Mouse (Mus musculus) embryonic facial prominence, embryonic 11.5 days (tissue): Measurements from ENCODE around the gene Psmb8. TPM values are rescaled to one million over a fixed set of nuclear protein-coding genes. Genes with fewer than 3 reads are reported as not detected.
"Not testable (repeated sequence)": the region's sequence is repeated elsewhere in the genome, so short reads cannot be mapped to it uniquely, and the experiment has no call there.

Experiments used
- ATAC-seq: fragments of 200-750 bp; cut with Nextera tagmentation; replicated peaks from 2 replicates; pipeline ENCODE4 v1.8.0; 2017; ENCODE audit warnings: low read depth; ENCODE audit not compliant: insufficient number of reproducible peaks, low FRiP score, low TSS enrichment
- DNase-seq: peaks from one replicate; pipeline ENCODE4 v3.0.0-alpha.2; 2015; ENCODE audit warnings: low spot score
- H3K27ac ChIP-seq: fragments of 300-500 bp; sonication (generic); replicated peaks from 2 replicates; pipeline ENCODE4 v1.5.1; 2014; ENCODE audit warnings: mild to moderate bottlenecking, low read depth, low read length, control low read depth
- H3K27me3 ChIP-seq: fragments of 300-500 bp; sonication (generic); 2 replicates; pipeline ENCODE4 v1.6.1; 2014; ENCODE audit warnings: mild to moderate bottlenecking, low read length, moderate library complexity, mixed read lengths; ENCODE audit not compliant: control insufficient read depth, insufficient read depth
- H3K36me3 ChIP-seq: fragments of 300-500 bp; sonication (generic); replicated peaks from 2 replicates; pipeline ENCODE4 v1.6.1; 2014; ENCODE audit warnings: low read depth, mild to moderate bottlenecking, low read length, moderate library complexity, mixed read lengths; ENCODE audit not compliant: control insufficient read depth, insufficient read depth
- H3K4me1 ChIP-seq: fragments of 300-500 bp; sonication (generic); 2 replicates; pipeline ENCODE4 v1.6.1; 2014; ENCODE audit warnings: low read length, mixed read lengths; ENCODE audit not compliant: control insufficient read depth, insufficient read depth
- H3K4me2 ChIP-seq: fragments of 300-500 bp; sonication (generic); 2 replicates; pipeline ENCODE4 v1.6.1; 2014; ENCODE audit warnings: low read depth, mild to moderate bottlenecking, control low read depth, low read length, moderate library complexity
- H3K4me3 ChIP-seq: fragments of 300-500 bp; sonication (generic); 2 replicates; pipeline ENCODE4 v1.5.1; 2014; ENCODE audit warnings: low read depth, low read length, control low read depth
- H3K9ac ChIP-seq: fragments of 300-500 bp; sonication (generic); replicated peaks from 2 replicates; pipeline ENCODE4 v1.6.1; 2014; ENCODE audit warnings: mild to moderate bottlenecking, control low read depth, low read length
- H3K9me3 ChIP-seq: fragments of 300-500 bp; sonication (generic); replicated peaks from 2 replicates; pipeline ENCODE4 v1.6.1; 2016; ENCODE audit warnings: mild to moderate bottlenecking, low read length, inconsistent platforms, mixed read lengths; ENCODE audit not compliant: control insufficient read depth
- WGBS: fragments of 180-500 bp; shearing (Covaris S2); extraction: QIAGEN DNeasy Blood & Tissue Kit; methylation state at CpG from one replicate; pipeline ENCODE4 v1.1.7; 2014; 5-methylcytosine and 5-hydroxymethylcytosine counted together
- polyA plus RNA-seq: library from polyadenylated mRNA; unstranded; fragments of >200 nt; fragmentation: Nextera tagmentation; extraction: Ambion mirVana; gene quantifications from 2 replicates; pipeline ENCODE4 v1.2.1, GENCODE M21; 2014

Psmb8 gene
- polyA plus RNA-seq, 1 experiment from 2014 or later, result 2.1 TPM

GRCm38 (mm10) chr17:34230971-34231370 lies 33.5 kb downstream of the Psmb8 start:
- H3K4me2 ChIP-seq, H3K9ac ChIP-seq, H3K9me3 ChIP-seq, H3K4me3 ChIP-seq, H3K27ac ChIP-seq, H3K4me1 ChIP-seq, H3K27me3 ChIP-seq, H3K36me3 ChIP-seq, DNase-seq, ATAC-seq: not testable (repeated sequence)
- 93% methylated on average over 6 of the region's 9 CpGs for WGBS

DNA sequence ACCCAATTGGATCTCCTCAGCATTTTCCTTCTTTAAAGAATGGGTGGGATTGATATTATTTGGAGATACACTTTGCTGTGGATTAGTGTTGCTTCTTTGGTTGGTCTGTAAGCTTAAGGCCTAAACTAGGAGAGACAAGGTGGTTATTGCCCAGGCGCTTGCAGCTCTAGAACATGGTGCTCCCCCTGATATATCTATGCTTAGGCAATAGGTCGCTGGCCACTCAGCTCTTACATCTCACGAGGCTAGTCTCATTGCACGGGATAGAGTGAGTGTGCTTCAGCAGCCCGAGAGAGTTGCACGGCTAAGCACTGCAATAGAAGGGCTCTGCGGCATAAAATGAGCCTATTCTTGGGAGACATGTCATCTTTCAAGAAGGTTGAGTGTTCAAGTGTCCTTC lies 34.5 kb downstream of the Psmb8 start:
- not testable (repeated sequence) for H3K4me1 ChIP-seq, H3K9ac ChIP-seq, H3K27ac ChIP-seq, H3K27me3 ChIP-seq, DNase-seq, H3K4me2 ChIP-seq, H3K9me3 ChIP-seq, H3K4me3 ChIP-seq, ATAC-seq, H3K36me3 ChIP-seq
- WGBS, result 76% methylated on average over 5 of the region's 7 CpGs

DNA sequence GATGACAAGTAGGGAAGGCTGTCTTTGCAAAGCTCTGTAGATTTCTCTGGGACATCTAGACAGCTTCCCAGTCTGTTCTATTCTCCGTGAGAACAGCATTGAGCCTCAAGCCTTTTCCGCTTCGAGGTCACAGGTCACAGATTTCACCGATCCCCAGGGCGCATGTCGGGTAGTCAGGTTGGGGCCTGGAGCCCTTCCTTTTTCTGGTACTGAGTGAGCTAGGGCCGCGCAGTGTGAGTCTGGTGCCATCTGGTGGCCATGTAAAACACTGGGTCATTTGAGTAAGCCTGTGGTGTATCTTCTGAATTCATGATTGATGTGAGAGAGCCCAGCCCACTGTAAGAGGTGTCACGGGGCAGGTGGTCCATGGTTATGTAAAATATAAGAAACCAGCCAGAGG lies 37.4 kb downstream of the Psmb8 start:
- no peaks in the 10 kb centered on the region for H3K9me3 ChIP-seq
- H3K27ac ChIP-seq, result no peak overlapping the region
- H3K4me2 ChIP-seq, result no peak overlapping the region
- no peaks in the 10 kb centered on the region for H3K36me3 ChIP-seq
- 49% methylated on average over 9 of the region's 9 CpGs for WGBS
- DNase-seq (peak; percentile 67), ATAC-seq (0 out of 2 replicates have a peak, but pooled peaks have one; percentile 34)
- H3K27me3 ChIP-seq, result no peaks in the 10 kb centered on the region
- no peaks in the 10 kb centered on the region for H3K4me1 ChIP-seq
- H3K4me3 ChIP-seq, result no peak overlapping the region
- H3K9ac ChIP-seq, result no peak overlapping the region

GRCm38 (mm10) chr17:34236691-34237090 lies 39.2 kb downstream of the Psmb8 start:
- no peak for DNase-seq
- no peak overlapping the region for H3K4me3 ChIP-seq
- H3K9me3 ChIP-seq, result no peaks in the 10 kb centered on the region
- H3K9ac ChIP-seq, result no peak overlapping the region
- H3K36me3 ChIP-seq, result no peaks in the 10 kb centered on the region
- no peaks in the 10 kb centered on the region for H3K4me1 ChIP-seq
- H3K4me2 ChIP-seq, result no peak overlapping the region
- ATAC-seq, result no peak
- 81% methylated on average over 5 of the region's 5 CpGs for WGBS
- no peaks in the 10 kb centered on the region for H3K27me3 ChIP-seq
- no peak overlapping the region for H3K27ac ChIP-seq

DNA sequence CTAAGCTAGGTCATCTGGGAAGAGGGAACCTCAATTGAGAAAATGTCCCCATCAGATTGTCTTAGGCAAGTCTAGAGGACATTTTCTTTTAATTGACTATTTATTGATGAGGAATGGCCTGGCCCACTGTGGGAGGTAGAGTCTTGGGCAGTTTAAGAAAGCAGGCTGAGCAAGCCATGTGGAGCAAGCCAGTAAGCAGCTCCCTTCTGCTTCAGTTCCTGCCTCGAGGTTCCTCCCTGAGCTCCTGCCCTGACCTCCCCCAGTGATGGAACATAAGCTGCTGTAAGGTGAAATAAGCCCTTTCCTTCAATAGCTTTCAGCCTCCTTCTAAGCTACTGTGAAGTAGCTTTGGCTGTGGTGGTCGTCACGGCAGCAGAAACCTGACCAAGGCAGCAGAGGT lies 40.2 kb downstream of the Psmb8 start:
- DNase-seq (no peak), ATAC-seq (no peak)
- H3K4me3 ChIP-seq, result no peak overlapping the region
- H3K36me3 ChIP-seq, result no peaks in the 10 kb centered on the region
- WGBS, result 71% methylated on average over 3 of the region's 3 CpGs
- H3K9me3 ChIP-seq, result no peaks in the 10 kb centered on the region
- H3K4me1 ChIP-seq, result no peaks in the 10 kb centered on the region
- H3K27ac ChIP-seq, result no peak overlapping the region
- H3K4me2 ChIP-seq, result no peak overlapping the region
- H3K27me3 ChIP-seq, result no peaks in the 10 kb centered on the region
- no peak overlapping the region for H3K9ac ChIP-seq

DNA sequence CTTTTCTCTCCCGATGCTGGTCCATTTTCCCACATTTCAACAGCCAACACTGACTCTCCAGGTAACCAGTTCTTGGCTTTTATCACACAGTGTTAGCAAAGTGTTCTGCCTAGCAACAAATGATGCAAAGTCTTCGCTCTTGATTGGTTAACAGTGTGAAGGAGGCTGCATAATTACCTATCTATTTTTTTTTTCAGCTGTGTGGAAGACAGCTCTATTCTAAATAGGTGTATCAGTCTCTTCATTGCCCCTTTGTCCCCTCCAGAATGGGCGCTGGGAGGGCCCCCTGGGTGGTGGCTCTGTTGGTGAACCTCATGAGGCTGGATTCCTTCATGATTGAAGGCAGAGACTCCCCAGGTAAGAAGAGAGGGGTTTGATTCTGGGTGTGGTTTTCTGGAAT lies 41.2 kb downstream of the Psmb8 start, which contains the start of gene H2-Ob:
Gene H2-Ob, plus strand, starts transcription at position 198 of the 400 bp plus-strand sequence.
- no peaks in the 10 kb centered on the region for H3K9me3 ChIP-seq
- H3K27ac ChIP-seq, result no peak within 1 kb of the TSS
- 59% methylated on average over 3 of the region's 3 CpGs for WGBS
- H3K27me3 ChIP-seq, result no peaks in the 10 kb centered on the region
- DNase-seq (no peak), ATAC-seq (no peak)
- no peak within 1 kb of the TSS for H3K4me3 ChIP-seq
- H3K4me1 ChIP-seq, result no peaks in the 10 kb centered on the region
- no peak within 1 kb of the TSS for H3K4me2 ChIP-seq
- no peak within 1 kb of the TSS for H3K9ac ChIP-seq
- H3K36me3 ChIP-seq, result no peaks in the 10 kb centered on the region

DNA sequence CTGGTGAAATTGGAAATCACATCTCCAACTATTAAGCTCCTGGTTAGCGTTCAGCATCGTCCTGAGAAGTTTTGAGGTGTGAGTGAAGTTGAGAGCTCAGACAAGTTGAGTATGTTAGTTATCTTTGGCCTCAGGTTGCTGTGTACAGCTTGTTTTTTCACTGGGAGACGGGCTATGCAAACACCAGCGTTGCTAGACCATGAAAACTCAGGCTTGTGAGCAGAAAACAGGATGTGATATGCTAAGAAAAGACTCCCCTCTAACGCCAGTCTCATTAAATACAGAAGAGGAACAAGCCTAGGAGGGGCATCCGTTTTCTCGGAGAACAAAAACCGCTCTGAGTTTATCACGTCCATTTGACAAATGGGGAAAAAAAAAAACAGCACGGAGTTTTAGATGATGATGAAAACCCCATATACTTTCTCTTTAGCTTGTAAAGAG lies 42.1 kb downstream of the Psmb8 start:
- DNase-seq (no peak), ATAC-seq (no peak)
- no peak overlapping the region for H3K27ac ChIP-seq
- H3K4me3 ChIP-seq, result no peak overlapping the region
- WGBS, result 72% methylated on average over 10 of the region's 10 CpGs
- no peaks in the 10 kb centered on the region for H3K27me3 ChIP-seq
- no peaks in the 10 kb centered on the region for H3K4me1 ChIP-seq
- no peak overlapping the region for H3K9ac ChIP-seq
- H3K4me2 ChIP-seq, result no peak overlapping the region
- H3K9me3 ChIP-seq, result no peaks in the 10 kb centered on the region
- H3K36me3 ChIP-seq, result no peaks in the 10 kb centered on the region

DNA sequence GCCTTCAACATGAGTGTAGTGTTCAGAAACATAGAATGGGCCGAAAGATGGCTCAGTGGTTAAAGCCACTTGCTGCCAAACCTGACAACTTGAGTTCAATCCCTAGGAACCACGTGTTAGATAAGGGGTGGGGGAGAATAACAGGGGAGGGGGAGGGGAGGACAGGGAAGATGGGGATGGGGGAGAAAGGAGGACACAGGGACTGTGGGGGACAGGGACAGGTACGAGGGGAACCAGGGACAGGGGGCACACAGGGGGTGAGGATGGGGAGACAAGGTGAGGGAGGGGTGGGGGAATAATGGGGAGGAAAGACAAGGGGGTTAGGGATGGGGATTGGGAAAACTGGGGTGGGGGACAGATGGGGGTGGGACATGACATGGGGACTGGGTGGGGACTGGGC lies 42.8 kb downstream of the Psmb8 start:
- WGBS, result 66% methylated on average over 3 of the region's 3 CpGs
- H3K9me3 ChIP-seq, result no peaks in the 10 kb centered on the region
- H3K4me3 ChIP-seq, result no peak overlapping the region
- H3K36me3 ChIP-seq, result no peaks in the 10 kb centered on the region
- DNase-seq, result no peak
- H3K27me3 ChIP-seq, result no peaks in the 10 kb centered on the region
- no peaks in the 10 kb centered on the region for H3K4me1 ChIP-seq
- no peak overlapping the region for H3K4me2 ChIP-seq
- no peak for ATAC-seq
- H3K27ac ChIP-seq, result no peak overlapping the region
- no peak overlapping the region for H3K9ac ChIP-seq
